8 mouse cellular contexts compared by ENCODE assay signal in genomic region chr9:35198945-35199771, GRCm38 (mm10). TPM values are rescaled to one million over a fixed set of nuclear protein-coding genes. Genes with fewer than 3 reads are reported as not detected.
DNase-seq lines count a peak whose midpoint lies in the region; ATAC-seq and TF ChIP-seq lines count a peak whose summit lies in the region.

No protein-coding gene starts in this region.

- H3K36me3 ChIP-seq in C2C12 (ENCODE audit: control insufficient read depth, insufficient read depth): no peaks in the 10 kb centered on the region
- peaks cover 1% of the 10 kb centered on the region; the same call in 1 of the 2 replicates for H3K36me3 ChIP-seq in forebrain, embryonic 12.5 days (replicated peaks)
- peaks cover 5% of the 10 kb centered on the region for H3K36me3 ChIP-seq in limb, embryonic 14.5 days (ENCODE audit: control insufficient read depth, insufficient read depth, low read length)
- H3K36me3 ChIP-seq in splenic B cell, adult 2 months (ENCODE audit: control insufficient read depth, insufficient read depth, low read length, poor library complexity, severe bottlenecking): no peaks in the 10 kb centered on the region

- H3ac ChIP-seq in C2C12 (ENCODE audit: control insufficient read depth, insufficient read length, low read depth): peak overlapping the region; percentile 62

- H3K79me2 ChIP-seq in C2C12 (ENCODE audit: control insufficient read depth, insufficient read depth): peaks cover 14% of the 10 kb centered on the region

- no peak for TF ChIP-seq POLR2A in limb, embryonic 14.5 days (IDR thresholded peaks at IDR 0.05; ENCODE audit: borderline replicate concordance, extremely low read depth, insufficient read depth, insufficient read length)

- peak; percentile 24 for ATAC-seq in forebrain, embryonic 12.5 days (ENCODE audit: low FRiP score)
- ATAC-seq in limb, embryonic 14.5 days (ENCODE audit: low FRiP score, low read depth): peak; percentile 65

- 25% methylated on average over 18 of the region's 18 CpGs for WGBS in forebrain, embryonic 12.5 days
- 25% methylated on average over 18 of the region's 18 CpGs for WGBS in limb, embryonic 14.5 days

- H3K4me3 ChIP-seq in C2C12 (ENCODE audit: insufficient read depth, poor library complexity, severe bottlenecking): peak overlapping the region; percentile 55
- peak overlapping the region; percentile 60 for H3K4me3 ChIP-seq in forebrain, embryonic 12.5 days (replicated peaks)
- H3K4me3 ChIP-seq in limb, embryonic 14.5 days (replicated peaks; ENCODE audit: low read length): peak overlapping the region; percentile 68

- H3K9ac ChIP-seq in forebrain, embryonic 12.5 days: peak overlapping the region; percentile 71
- peak overlapping the region; percentile 79 for H3K9ac ChIP-seq in limb, embryonic 14.5 days (ENCODE audit: low read depth, low read length, severe bottlenecking)

- DNase-seq in gastrocnemius, adult 8-10 months (ENCODE audit: low spot score in 2 of 2): peak; percentile 40 to 53
- DNase-seq in gastrocnemius, postnatal 4 days (ENCODE audit: low spot score in 2 of 2): no peak
- DNase-seq in limb, embryonic 14.5 days (ENCODE audit: low spot score): no peak
- peak; percentile 6 for DNase-seq in splenic B cell, adult 2 months (ENCODE audit: low read depth, low spot score)
- no peak for DNase-seq in thymus, postnatal 36 days
- no peak for DNase-seq in urinary bladder, adult 2 months (ENCODE audit: low spot score)

- no peaks in the 10 kb centered on the region for H3K9me3 ChIP-seq in forebrain, embryonic 12.5 days
- H3K9me3 ChIP-seq in limb, embryonic 14.5 days (ENCODE audit: control insufficient read depth, low read length): no peaks in the 10 kb centered on the region

- peaks cover 21% of the 10 kb centered on the region for H3K4me1 ChIP-seq in forebrain, embryonic 12.5 days
- H3K4me1 ChIP-seq in limb, embryonic 14.5 days (ENCODE audit: control insufficient read depth, insufficient read depth, low read length): peaks cover 6% of the 10 kb centered on the region

- no peaks in the 10 kb centered on the region for H3K79me3 ChIP-seq in C2C12 (ENCODE audit: low read depth)

- TF ChIP-seq CTCF in C2C12 (IDR thresholded peaks at IDR 0.05; ENCODE audit: control insufficient read depth, insufficient read depth, insufficient read length): no peak

- peak overlapping the region; percentile 76 for H3K4me2 ChIP-seq in forebrain, embryonic 12.5 days
- peak overlapping the region; percentile 84 for H3K4me2 ChIP-seq in limb, embryonic 14.5 days (replicated peaks; ENCODE audit: low read depth, low read length, severe bottlenecking)

- no peaks in the 10 kb centered on the region for H3K27me3 ChIP-seq in C2C12 (ENCODE audit: control insufficient read depth, insufficient read depth, insufficient read length)
- H3K27me3 ChIP-seq in forebrain, embryonic 12.5 days: no peaks in the 10 kb centered on the region
- no peaks in the 10 kb centered on the region for H3K27me3 ChIP-seq in limb, embryonic 14.5 days (ENCODE audit: control insufficient read depth, insufficient read depth, low read length)
- no peaks in the 10 kb centered on the region for H3K27me3 ChIP-seq in splenic B cell, adult 2 months (ENCODE audit: control insufficient read depth, insufficient read depth, low read length, poor library complexity, severe bottlenecking)

- no peak overlapping the region for H3K27ac ChIP-seq in forebrain, embryonic 12.5 days
- H3K27ac ChIP-seq in limb, embryonic 14.5 days (replicated peaks; ENCODE audit: low read depth, low read length): peak overlapping the region; percentile 65

TF ChIP-seq in C2C12, 6 proteins besides CTCF, POLR2A, EP300 and RAD21:
- no peak for TF ChIP-seq FOSL1 (IDR thresholded peaks at IDR 0.05; ENCODE audit: insufficient read depth, low read length, poor library complexity, severe bottlenecking)
- TF ChIP-seq MYOG (IDR thresholded peaks at IDR 0.05; ENCODE audit: control insufficient read depth, extremely low read depth, insufficient read length): no peak
- TF ChIP-seq MAX (IDR thresholded peaks at IDR 0.05): no peak
- no peak for TF ChIP-seq USF1 (IDR thresholded peaks at IDR 0.05; ENCODE audit: low read depth)
- no peak for TF ChIP-seq CEBPB (IDR thresholded peaks at IDR 0.05; ENCODE audit: low read depth)
- TF ChIP-seq MYOD1 (IDR thresholded peaks at IDR 0.05; ENCODE audit: control insufficient read depth, insufficient read length, low read depth): no peak
TF ChIP-seq in C2C12: peak in this region for 0.

RNA-seq across cellular contexts. Expression of gene Srpr, which starts 0.8 kb away (rescaled TPM):
- 100 to 1,000 TPM; 236 to 272 (median 254) TPM for total RNA-seq in gastrocnemius, adult 8-10 months (2022)
- 100 to 1,000 TPM; 113 to 118 TPM for total RNA-seq in gastrocnemius, postnatal 4 days (2021)
- polyA plus RNA-seq in C2C12 (2012; fragmentation: generic; extraction: Trizol): 86.3 TPM
- 81.3 and 82.6 TPM in 2 replicates for polyA plus RNA-seq in forebrain, embryonic 12.5 days (2016; fragmentation: Nextera tagmentation; extraction: Ambion mirVana)
- 109 and 115 TPM in 2 replicates for polyA plus RNA-seq in limb, embryonic 14.5 days (2012; rRNA removed)
- 160 and 161 TPM in 2 replicates for polyA plus RNA-seq in limb, embryonic 14.5 days (2014; fragmentation: Nextera tagmentation; extraction: Ambion mirVana)
- 75.8 and 86.4 TPM in 2 replicates for polyA plus RNA-seq in urinary bladder, adult 2 months (2012; rRNA removed)

RNA-seq across cellular contexts. Expression of gene Tirap, which starts 0.9 kb away (rescaled TPM):
- 10 to 100 TPM; 28.0 to 30.7 (median 29.9) TPM for total RNA-seq in gastrocnemius, adult 8-10 months (2022)
- total RNA-seq in gastrocnemius, postnatal 4 days (2021): 10 to 100 TPM; 11.0 to 11.6 TPM
- 5.4 TPM for polyA plus RNA-seq in C2C12 (2012; fragmentation: generic; extraction: Trizol)
- polyA plus RNA-seq in forebrain, embryonic 12.5 days (2016; fragmentation: Nextera tagmentation; extraction: Ambion mirVana): 11.7 and 11.9 TPM in 2 replicates
- polyA plus RNA-seq in limb, embryonic 14.5 days (2012; rRNA removed): 7.5 and 12.7 TPM in 2 replicates
- 11.0 and 13.4 TPM in 2 replicates for polyA plus RNA-seq in limb, embryonic 14.5 days (2014; fragmentation: Nextera tagmentation; extraction: Ambion mirVana)
- 13.1 and 15.6 TPM in 2 replicates for polyA plus RNA-seq in urinary bladder, adult 2 months (2012; rRNA removed)

RNA-seq across cellular contexts. Expression of gene Foxred1, which starts 11.7 kb away (rescaled TPM):
- total RNA-seq in gastrocnemius, adult 8-10 months (2022): 10 to 100 TPM; 15.7 to 18.4 (median 17.5) TPM
- total RNA-seq in gastrocnemius, postnatal 4 days (2021): 10 to 100 TPM; 33.9 to 39.8 TPM
- 14.4 TPM for polyA plus RNA-seq in C2C12 (2012; fragmentation: generic; extraction: Trizol)
- polyA plus RNA-seq in forebrain, embryonic 12.5 days (2016; fragmentation: Nextera tagmentation; extraction: Ambion mirVana): 45.6 and 49.0 TPM in 2 replicates
- polyA plus RNA-seq in limb, embryonic 14.5 days (2012; rRNA removed): 51.1 and 55.2 TPM in 2 replicates
- polyA plus RNA-seq in limb, embryonic 14.5 days (2014; fragmentation: Nextera tagmentation; extraction: Ambion mirVana): 29.5 and 33.9 TPM in 2 replicates
- 38.4 and 46.4 TPM in 2 replicates for polyA plus RNA-seq in urinary bladder, adult 2 months (2012; rRNA removed)

RNA-seq across cellular contexts. Expression of gene Dcps, which starts 23.3 kb away (rescaled TPM):
- total RNA-seq in gastrocnemius, adult 8-10 months (2022): 1 to 10 TPM; 7.0 to 9.5 (median 8.7) TPM
- total RNA-seq in gastrocnemius, postnatal 4 days (2021): 10 to 100 TPM; 17.6 to 21.1 TPM
- polyA plus RNA-seq in C2C12 (2012; fragmentation: generic; extraction: Trizol): 74.7 TPM
- polyA plus RNA-seq in forebrain, embryonic 12.5 days (2016; fragmentation: Nextera tagmentation; extraction: Ambion mirVana): 90.1 and 102 TPM in 2 replicates
- 54.6 and 60.3 TPM in 2 replicates for polyA plus RNA-seq in limb, embryonic 14.5 days (2012; rRNA removed)
- polyA plus RNA-seq in limb, embryonic 14.5 days (2014; fragmentation: Nextera tagmentation; extraction: Ambion mirVana): 61.6 and 65.2 TPM in 2 replicates
- 26.3 and 33.1 TPM in 2 replicates for polyA plus RNA-seq in urinary bladder, adult 2 months (2012; rRNA removed)

Comparison
In these comparisons a context has a peak if more than half of its experiments do, and no peak if none do; other contexts are left out.
1. DNase-seq: peak in gastrocnemius, adult 8-10 months (2 of 2) and splenic B cell, adult 2 months (single experiment); none in gastrocnemius, postnatal 4 days (0 of 2), limb, embryonic 14.5 days (single experiment), thymus, postnatal 36 days (0 of 2) and urinary bladder, adult 2 months (single experiment).
2. Peak in every context shown above with its lines, with median percentiles within 50 percentile points of each other: H3K4me3 ChIP-seq.